Mouse (Mus musculus): Measurements from ENCODE around the gene Acss1. TPM values are rescaled to one million over a fixed set of nuclear protein-coding genes. Genes with fewer than 3 reads are reported as not detected.

Acss1 gene
- polyA plus RNA-seq, 1 experiment from 2014 or later, result 26.5 TPM

GRCm38 (mm10) chr2:150604802-150605201 is 63.5 kb downstream of the Acss1 start:
- H3K79me2 ChIP-seq (ENCODE audit: inconsistent target), result peaks cover 76% of the 10 kb centered on the region
- H3K36me3 ChIP-seq (ENCODE audit: inconsistent target), result no peaks in the 10 kb centered on the region
- no peak overlapping the region for H3K4me3 ChIP-seq (ENCODE audit: inconsistent target)
- H3K27ac ChIP-seq, result no peak overlapping the region
- WGBS (ENCODE audit: missing documents), result 58% methylated on average over 2 of the region's 2 CpGs

DNA sequence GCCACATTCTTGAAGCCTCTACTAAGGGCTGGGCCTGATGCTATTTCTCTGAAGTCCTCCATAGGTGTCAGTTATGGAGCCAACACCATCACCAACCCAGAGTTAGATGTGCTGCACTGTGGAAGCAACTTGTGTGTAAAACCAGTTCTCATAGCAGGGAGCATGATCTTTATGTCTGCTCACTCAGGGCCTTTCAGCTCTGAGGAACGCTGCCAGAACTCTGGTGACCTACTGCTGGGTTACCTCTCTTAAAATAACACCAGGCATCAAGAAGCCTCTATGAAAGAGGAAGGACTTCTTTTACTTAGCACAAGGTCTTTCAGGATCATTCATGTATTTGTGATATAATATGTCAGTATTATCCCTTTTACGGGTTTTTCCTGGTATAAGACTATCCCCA is 66.1 kb downstream of the Acss1 start:
- Histone ChIP-seq H3K4me3 (ENCODE audit: inconsistent target) (no peak overlapping the region), H3K36me3 (ENCODE audit: inconsistent target) (no peaks in the 10 kb centered on the region), H3K79me2 (ENCODE audit: inconsistent target) (peaks cover 66% of the 10 kb centered on the region), H3K27ac (no peak overlapping the region)
- 100% methylated on average over 2 of the region's 2 CpGs for WGBS (ENCODE audit: missing documents)

GRCm38 (mm10) chr2:150600263-150600662 is 68.0 kb downstream of the Acss1 start:
- 100% methylated on average over 2 of the region's 2 CpGs for WGBS (ENCODE audit: missing documents)
- Histone ChIP-seq H3K36me3 (ENCODE audit: inconsistent target) (no peaks in the 10 kb centered on the region), H3K4me3 (ENCODE audit: inconsistent target) (no peak overlapping the region), H3K79me2 (ENCODE audit: inconsistent target) (peaks cover 47% of the 10 kb centered on the region; the same call in 1 of the 2 replicates), H3K27ac (no peak overlapping the region)

DNA sequence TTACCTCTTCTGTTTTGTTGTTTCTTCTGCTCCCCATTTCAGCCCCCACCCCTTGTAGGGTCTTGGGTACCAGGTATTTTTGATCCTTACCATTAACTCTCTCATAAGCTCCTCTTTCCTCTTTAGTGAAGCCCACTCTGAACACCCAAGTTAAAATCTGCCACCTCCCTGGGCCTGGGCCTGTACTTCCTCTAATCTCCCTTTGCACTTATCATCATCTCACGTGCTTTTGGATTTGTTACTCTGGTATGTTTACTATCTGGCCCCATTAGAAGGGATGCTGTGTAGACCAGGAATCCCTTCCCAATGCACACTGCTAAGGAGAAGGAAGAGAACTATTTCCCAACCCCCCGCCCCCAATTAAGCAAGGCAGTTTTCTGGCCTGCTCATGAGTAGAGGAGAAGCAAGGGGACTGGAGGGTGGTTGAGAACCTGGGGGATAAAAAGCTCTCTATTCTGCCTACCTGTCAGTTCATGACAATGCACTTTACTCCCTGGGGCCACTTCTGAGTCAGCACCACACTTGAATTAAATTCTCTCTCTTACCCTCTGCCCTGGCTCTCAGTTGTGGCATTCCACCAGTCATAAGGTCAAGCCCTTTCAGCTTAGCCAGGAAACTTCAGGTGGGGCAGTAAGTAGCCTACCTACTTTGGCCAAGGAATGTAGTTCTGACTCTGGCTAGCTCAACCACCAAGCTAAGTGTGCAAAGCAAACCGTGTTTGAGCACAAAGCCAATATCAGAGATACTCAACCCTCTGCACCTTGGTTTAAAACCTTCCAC is 72.7 kb downstream of the Acss1 start:
- H3K36me3 ChIP-seq (ENCODE audit: inconsistent target), result peaks cover 11% of the 10 kb centered on the region; the same call in 1 of the 2 replicates
- H3K4me3 ChIP-seq (ENCODE audit: inconsistent target), result no peak overlapping the region
- no peak overlapping the region for H3K27ac ChIP-seq
- 83% methylated on average over 3 of the region's 3 CpGs for WGBS (ENCODE audit: missing documents)
- H3K79me2 ChIP-seq (ENCODE audit: inconsistent target), result peaks cover 1% of the 10 kb centered on the region; the same call in 1 of the 2 replicates

DNA sequence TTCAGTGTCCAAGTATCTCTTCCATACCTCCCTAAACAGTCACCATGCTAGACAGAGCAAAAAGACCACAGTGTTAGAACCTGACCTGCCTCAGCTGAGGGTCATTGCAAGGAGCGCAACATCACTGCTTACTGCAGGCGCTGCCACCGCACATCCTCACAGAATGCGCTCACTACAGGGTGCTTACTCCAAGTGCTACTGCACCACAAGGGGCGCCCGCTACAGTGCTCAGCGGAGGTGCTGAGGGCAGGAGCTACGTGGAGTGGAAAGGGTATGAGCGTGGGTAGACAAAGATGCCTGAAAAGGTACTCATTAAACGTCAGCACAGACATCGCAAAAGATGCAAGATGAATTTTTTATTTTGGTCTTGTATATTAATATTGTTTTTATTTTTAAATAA is 79.2 kb downstream of the Acss1 start:
- H3K36me3 ChIP-seq (ENCODE audit: inconsistent target), result peaks cover 50% of the 10 kb centered on the region
- WGBS (ENCODE audit: missing documents), result 99% methylated on average over 11 of the region's 11 CpGs

DNA sequence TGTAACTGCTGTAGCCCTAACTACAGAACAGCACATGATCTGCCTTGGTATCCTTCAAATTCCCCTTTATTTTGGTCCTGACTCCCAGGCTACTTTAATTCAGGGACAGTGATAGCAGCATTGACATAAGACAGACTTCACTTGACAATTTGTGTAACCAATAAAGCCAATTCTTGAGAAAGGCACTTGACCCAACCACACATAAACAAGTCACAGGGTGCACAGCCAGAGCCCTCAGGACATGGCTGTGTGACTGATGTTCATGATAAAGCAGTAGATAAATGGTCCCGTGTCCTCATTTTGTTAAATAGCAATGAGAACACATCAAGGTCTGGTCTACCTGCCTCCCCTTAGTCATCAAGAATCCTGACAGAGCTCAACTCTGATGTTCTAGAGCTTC is 88.7 kb downstream of the Acss1 start:
- Histone ChIP-seq H3K27ac (no peak overlapping the region), H3K4me3 (ENCODE audit: inconsistent target) (no peak overlapping the region), H3K79me2 (ENCODE audit: inconsistent target) (no peaks in the 10 kb centered on the region), H3K36me3 (ENCODE audit: inconsistent target) (peaks cover 16% of the 10 kb centered on the region)
- WGBS (ENCODE audit: missing documents), result 100% methylated on average over 1 of the region's 1 CpGs

More for the DNA sequence above, 79.2 kb downstream of the Acss1 start:
- H3K79me2 ChIP-seq (ENCODE audit: inconsistent target), result no peaks in the 10 kb centered on the region
- H3K27ac ChIP-seq, result no peak overlapping the region
- no peak overlapping the region for H3K4me3 ChIP-seq (ENCODE audit: inconsistent target)

- Histone ChIP-seq H3K36me3 (ENCODE audit: inconsistent target) (peaks cover 6% of the 10 kb centered on the region), H3K4me3 (ENCODE audit: inconsistent target) (no peak overlapping the region), H3K27ac (no peak overlapping the region), H3K79me2 (ENCODE audit: inconsistent target) (no peaks in the 10 kb centered on the region)
- 93% methylated on average over 5 of the region's 5 CpGs for WGBS (ENCODE audit: missing documents)
Measured at GRCm38 (mm10) chr2:150578603-150579002, 89.7 kb downstream of the Acss1 start.

DNA sequence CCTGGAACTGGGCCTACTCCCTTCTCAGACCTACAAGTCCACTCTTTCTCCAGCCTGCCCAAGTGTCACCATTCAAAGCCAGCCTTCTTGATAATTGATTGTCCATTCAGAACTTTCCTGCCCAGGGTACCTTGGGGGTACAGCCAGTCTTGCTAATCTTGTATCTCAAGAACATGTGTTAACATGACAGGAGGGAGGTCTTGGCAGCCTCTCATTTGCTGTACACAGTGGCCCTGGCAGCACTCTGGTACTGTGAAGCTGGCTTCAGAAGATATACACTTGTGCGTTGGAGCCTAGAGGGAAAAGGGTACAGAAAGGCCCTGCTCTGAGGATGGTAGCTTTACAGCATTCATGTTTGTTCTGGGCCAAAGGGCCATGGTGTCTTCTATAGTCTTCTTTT is 92.0 kb downstream of the Acss1 start:
- Histone ChIP-seq H3K36me3 (ENCODE audit: inconsistent target) (no peaks in the 10 kb centered on the region), H3K27ac (no peak overlapping the region), H3K4me3 (ENCODE audit: inconsistent target) (no peak overlapping the region), H3K79me2 (ENCODE audit: inconsistent target) (no peaks in the 10 kb centered on the region)
- 94% methylated on average over 1 of the region's 1 CpGs for WGBS (ENCODE audit: missing documents)

- no peak overlapping the region for H3K4me3 ChIP-seq (ENCODE audit: inconsistent target)
Measured at GRCm38 (mm10) chr2:150572463-150572862, 95.8 kb downstream of the Acss1 start.

GRCm38 (mm10) chr2:150570761-150571160 is 97.5 kb downstream of the Acss1 start:
- WGBS (ENCODE audit: missing documents), result 67% methylated on average over 2 of the region's 2 CpGs
- no peak overlapping the region for H3K27ac ChIP-seq
- no peaks in the 10 kb centered on the region for H3K79me2 ChIP-seq (ENCODE audit: inconsistent target)
- H3K4me3 ChIP-seq (ENCODE audit: inconsistent target), result no peak overlapping the region; the same call in 1 of the 2 replicates
- no peaks in the 10 kb centered on the region for H3K36me3 ChIP-seq (ENCODE audit: inconsistent target)

More at GRCm38 (mm10) chr2:150572463-150572862, 95.8 kb downstream of the Acss1 start:
- Histone ChIP-seq H3K79me2 (ENCODE audit: inconsistent target) (no peaks in the 10 kb centered on the region), H3K27ac (no peak overlapping the region), H3K36me3 (ENCODE audit: inconsistent target) (no peaks in the 10 kb centered on the region)
- 32% methylated on average over 3 of the region's 3 CpGs for WGBS (ENCODE audit: missing documents)

DNA sequence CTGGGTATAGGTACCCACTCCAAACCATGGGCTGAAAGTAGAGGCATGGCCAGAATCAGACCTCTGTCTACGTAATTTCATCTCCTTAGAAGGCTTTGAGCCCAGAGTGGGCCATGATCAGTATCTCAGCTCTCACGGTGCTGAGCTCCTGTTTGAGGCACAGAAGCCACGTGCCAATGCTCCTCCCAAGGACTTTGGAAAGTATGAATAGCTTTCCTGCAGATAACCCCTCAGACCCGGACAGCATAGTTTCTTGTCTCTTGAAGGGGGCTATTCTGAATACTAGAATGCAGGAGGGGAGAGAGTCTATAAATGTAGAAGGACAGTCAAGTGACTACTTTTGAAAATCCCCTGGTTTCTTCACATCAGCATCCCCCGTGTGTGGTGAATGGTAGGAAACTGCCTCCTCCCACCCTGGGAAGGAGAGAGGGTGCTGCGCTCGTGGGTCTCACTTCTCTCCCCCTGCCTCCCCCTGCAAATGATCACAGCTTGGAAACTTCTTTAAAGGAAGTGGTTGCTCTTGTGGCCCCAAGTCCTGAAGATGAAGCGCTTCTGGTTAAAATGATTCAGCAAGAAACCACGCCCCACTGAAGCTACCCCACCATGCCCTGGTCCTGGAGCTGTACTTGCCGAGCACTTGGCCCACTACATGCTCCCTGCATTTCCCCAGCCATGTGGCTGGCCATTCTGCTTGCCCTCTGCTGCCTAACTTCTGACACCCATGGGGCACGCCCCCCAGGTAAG is 98.3 kb downstream of the Acss1 start, which contains the start of gene Cst7:
Cst7 (plus strand) TSS at position 569 of the 744 bp plus-strand sequence.
- H3K4me3 ChIP-seq (ENCODE audit: inconsistent target), result no peak within 1 kb of the TSS; the same call in 1 of the 2 replicates
- H3K36me3 ChIP-seq (ENCODE audit: inconsistent target), result no peaks in the 10 kb centered on the region
- no peak within 1 kb of the TSS for H3K27ac ChIP-seq
- H3K79me2 ChIP-seq (ENCODE audit: inconsistent target), result no peaks in the 10 kb centered on the region
- 17% methylated on average over 10 of the region's 11 CpGs for WGBS (ENCODE audit: missing documents)

Other genes with a start within 250 kb of the Acss1 start
- 1.2 to 1.8 TPM (median 1.6 TPM) in 3 replicates for gene Zfp442, start 217.0 kb downstream of the Acss1 start, polyA plus RNA-seq (2018)
- gene Zfp345, start 183.4 kb downstream of the Acss1 start, polyA plus RNA-seq (2018), result not detected in 3 replicates
- gene Cst7, start 98.1 kb downstream of the Acss1 start, polyA plus RNA-seq (2018), result 5.6 to 14.2 TPM (median 9.1 TPM) in 3 replicates
- 21.1 to 28.3 TPM (median 26.8 TPM) in 3 replicates for gene Apmap, start 59.9 kb downstream of the Acss1 start, polyA plus RNA-seq (2018)
- gene Vsx1, start 20.9 kb upstream of the Acss1 start, polyA plus RNA-seq (2018), result not detected in 3 replicates
- gene Entpd6, start 80.5 kb upstream of the Acss1 start, polyA plus RNA-seq (2018), result 7.8 to 15.2 TPM (median 10.6 TPM) in 3 replicates
- gene Pygb, start 118.2 kb upstream of the Acss1 start, polyA plus RNA-seq (2018), result 44.5 to 59.8 TPM (median 50.7 TPM) in 3 replicates
- 442 to 584 TPM (median 504 TPM) in 3 replicates for gene Abhd12, start 236.2 kb upstream of the Acss1 start, polyA plus RNA-seq (2018)
- gene Gins1, start 236.9 kb upstream of the Acss1 start, polyA plus RNA-seq (2018), result 3.2 to 23.6 TPM (median 7.0 TPM) in 3 replicates